Mouse (Mus musculus): ENCODE data around the gene Nr4a2.

Nr4a2 gene

GRCm38 (mm10) chr2:57111791-57112538 lies 11.8 kb downstream of the Nr4a2 start:
- no peak for DNase-seq (ENCODE audit: low read depth in 2 of 2, low spot score in 2 of 2)

GRCm38 (mm10) chr2:57111011-57111790 lies 12.6 kb downstream of the Nr4a2 start:
- no peak for DNase-seq (ENCODE audit: low read depth in 2 of 2, low spot score in 2 of 2)

GRCm38 (mm10) chr2:57110401-57110800 lies 13.4 kb downstream of the Nr4a2 start:
- DNase-seq (ENCODE audit: low read depth in 2 of 2, low spot score in 2 of 2): no peak

GRCm38 (mm10) chr2:57109926-57110325 lies 13.9 kb downstream of the Nr4a2 start:
- DNase-seq (ENCODE audit: low read depth in 2 of 2, low spot score in 2 of 2): no peak

- no peak for DNase-seq (ENCODE audit: low read depth in 2 of 2, low spot score in 2 of 2)
These were observed 14.5 kb downstream of the Nr4a2 start for GRCm38 (mm10) chr2:57109301-57109700.

- DNase-seq (ENCODE audit: low read depth in 2 of 2, low spot score in 2 of 2): no peak
These were observed 15.4 kb downstream of the Nr4a2 start for GRCm38 (mm10) chr2:57108349-57108930.

- no peak for DNase-seq (ENCODE audit: low read depth in 2 of 2, low spot score in 2 of 2)
These were observed 18.4 kb downstream of the Nr4a2 start for GRCm38 (mm10) chr2:57105401-57105800.

- no peak for DNase-seq (ENCODE audit: low read depth in 2 of 2, low spot score in 2 of 2)
These were observed 19.1 kb downstream of the Nr4a2 start for GRCm38 (mm10) chr2:57104731-57105130.

- no peak for DNase-seq (ENCODE audit: low read depth in 2 of 2, low spot score in 2 of 2)
These were observed 19.8 kb downstream of the Nr4a2 start for GRCm38 (mm10) chr2:57103845-57104660.

GRCm38 (mm10) chr2:57102856-57103844 lies 20.7 kb downstream of the Nr4a2 start:
- DNase-seq (ENCODE audit: low read depth in 2 of 2, low spot score in 2 of 2): no peak

GRCm38 (mm10) chr2:57102091-57102855 lies 21.5 kb downstream of the Nr4a2 start:
- DNase-seq (ENCODE audit: low read depth in 2 of 2, low spot score in 2 of 2): no peak

- no peak for DNase-seq (ENCODE audit: low read depth in 2 of 2, low spot score in 2 of 2)
These were observed 23.6 kb downstream of the Nr4a2 start for GRCm38 (mm10) chr2:57100241-57100640.

GRCm38 (mm10) chr2:57072452-57072851 lies 51.4 kb downstream of the Nr4a2 start:
- no peak for DNase-seq (ENCODE audit: low read depth in 2 of 2, low spot score in 2 of 2)

- DNase-seq (ENCODE audit: low read depth in 2 of 2, low spot score in 2 of 2): no peak
These were observed 60.3 kb downstream of the Nr4a2 start for GRCm38 (mm10) chr2:57063480-57063879.

Data from CD8-positive naive resting alpha-beta T cell, adult 2 months (primary cell).